Mouse (Mus musculus) embryonic facial prominence, embryonic 15.5 days (tissue): ENCODE results near the gene Stat2. TPM values are rescaled to one million over a fixed set of nuclear protein-coding genes. Genes with fewer than 3 reads are reported as not detected.
"Not testable (repeated sequence)": the region's sequence is repeated elsewhere in the genome, so short reads cannot be mapped to it uniquely, and the experiment has no call there.

Source experiments
- ATAC-seq: fragments of 200-750 bp; cut with Nextera tagmentation; 2 replicates; pipeline ENCODE4 v1.8.0; 2017; ENCODE audit warnings: low read depth, moderate TSS enrichment; ENCODE audit not compliant: insufficient number of reproducible peaks, low FRiP score, low TSS enrichment
- H3K27ac ChIP-seq: fragments of 300-500 bp; sonication (generic); replicated peaks from 2 replicates; pipeline ENCODE4 v1.5.1; 2015; ENCODE audit warnings: mild to moderate bottlenecking, inconsistent platforms
- H3K27me3 ChIP-seq: fragments of 300-500 bp; sonication (generic); 2 replicates; pipeline ENCODE4 v1.6.1; 2015; ENCODE audit warnings: inconsistent platforms
- H3K36me3 ChIP-seq: fragments of 300-500 bp; sonication (generic); 2 replicates; pipeline ENCODE4 v1.6.1; 2015; ENCODE audit warnings: mild to moderate bottlenecking, inconsistent platforms
- H3K4me1 ChIP-seq: fragments of 300-500 bp; sonication (generic); 2 replicates; pipeline ENCODE4 v1.6.1; 2015; ENCODE audit warnings: inconsistent platforms
- H3K4me2 ChIP-seq: fragments of 300-500 bp; sonication (generic); replicated peaks from 2 replicates; pipeline ENCODE4 v1.6.1; 2015; ENCODE audit warnings: mild to moderate bottlenecking, inconsistent platforms
- H3K4me3 ChIP-seq: fragments of 300-500 bp; sonication (generic); replicated peaks from 2 replicates; pipeline ENCODE4 v1.5.1; 2015; ENCODE audit warnings: mild to moderate bottlenecking, inconsistent platforms
- H3K9ac ChIP-seq: fragments of 300-500 bp; sonication (generic); 2 replicates; pipeline ENCODE4 v1.6.1; 2015; ENCODE audit warnings: inconsistent platforms
- H3K9me3 ChIP-seq: fragments of 300-500 bp; sonication (generic); replicated peaks from 2 replicates; pipeline ENCODE4 v1.6.1; 2016; ENCODE audit warnings: inconsistent platforms
- WGBS: fragments of 180-500 bp; shearing (Covaris S2); methylation state at CpG from one replicate; pipeline ENCODE4 v1.1.7; 2015; 5-methylcytosine and 5-hydroxymethylcytosine counted together
- polyA plus RNA-seq: library from polyadenylated mRNA; unstranded; fragments of >200 nt; fragmentation: Nextera tagmentation; extraction: Ambion mirVana; gene quantifications from 2 replicates; pipeline ENCODE4 v1.2.1, GENCODE M21; 2015

Gene Stat2
- polyA plus RNA-seq, 1 experiment from 2014 or later = 17.0 TPM

DNA sequence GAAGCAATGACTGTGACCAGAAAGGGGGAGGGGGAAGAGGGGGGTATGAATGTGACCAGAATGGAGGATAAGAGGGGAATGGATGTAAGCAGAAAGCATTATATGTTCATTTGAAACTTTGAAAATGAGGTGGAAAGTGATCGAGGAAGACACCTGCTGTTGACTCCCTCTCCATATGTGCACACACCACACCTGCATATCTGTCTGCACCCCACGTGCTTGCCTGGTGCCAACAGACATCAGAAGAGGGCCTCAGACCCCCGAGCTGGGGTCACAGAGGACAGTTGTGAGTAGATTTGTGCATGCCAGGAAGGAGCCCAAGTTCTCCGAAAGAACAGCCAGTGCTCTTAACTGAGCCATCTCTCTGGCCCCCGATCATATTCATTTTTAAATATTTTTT lies 10.4 kb upstream of the Stat2 start:
- no peaks in the 10 kb centered on the region for H3K4me1 ChIP-seq
- no peak overlapping the region for H3K27ac ChIP-seq
- H3K27me3 ChIP-seq = no peaks in the 10 kb centered on the region
- no peaks in the 10 kb centered on the region for H3K9me3 ChIP-seq
- no peak for ATAC-seq
- no peaks in the 10 kb centered on the region for H3K36me3 ChIP-seq
- H3K4me2 ChIP-seq = no peak overlapping the region
- H3K9ac ChIP-seq = no peak overlapping the region
- WGBS = 79% methylated on average over 5 of the region's 5 CpGs
- H3K4me3 ChIP-seq = no peak overlapping the region

DNA sequence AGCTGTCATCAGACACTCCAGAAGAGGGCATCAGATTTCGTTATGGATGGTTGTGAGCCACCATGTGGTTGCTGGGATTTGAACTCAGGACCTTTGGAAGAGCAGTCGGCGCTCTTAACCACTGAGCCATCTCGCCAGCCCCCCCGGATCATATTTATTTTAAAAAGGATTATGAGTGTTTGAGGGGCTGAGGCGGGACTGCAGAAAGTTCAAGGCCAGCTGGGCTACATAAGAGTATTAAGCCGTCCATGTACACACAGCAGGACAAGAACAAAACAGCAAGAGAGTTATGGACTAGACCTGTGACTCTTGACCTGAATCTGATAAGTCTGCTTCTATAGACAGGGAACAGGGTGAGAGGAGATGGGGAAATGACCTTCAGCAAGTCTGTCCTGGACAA lies 10.0 kb upstream of the Stat2 start:
- H3K9ac ChIP-seq, H3K4me3 ChIP-seq, ATAC-seq, H3K4me2 ChIP-seq, H3K27ac ChIP-seq, H3K4me1 ChIP-seq, H3K36me3 ChIP-seq, H3K9me3 ChIP-seq, H3K27me3 ChIP-seq: not testable (repeated sequence)
- WGBS = 80% methylated on average over 7 of the region's 7 CpGs

DNA sequence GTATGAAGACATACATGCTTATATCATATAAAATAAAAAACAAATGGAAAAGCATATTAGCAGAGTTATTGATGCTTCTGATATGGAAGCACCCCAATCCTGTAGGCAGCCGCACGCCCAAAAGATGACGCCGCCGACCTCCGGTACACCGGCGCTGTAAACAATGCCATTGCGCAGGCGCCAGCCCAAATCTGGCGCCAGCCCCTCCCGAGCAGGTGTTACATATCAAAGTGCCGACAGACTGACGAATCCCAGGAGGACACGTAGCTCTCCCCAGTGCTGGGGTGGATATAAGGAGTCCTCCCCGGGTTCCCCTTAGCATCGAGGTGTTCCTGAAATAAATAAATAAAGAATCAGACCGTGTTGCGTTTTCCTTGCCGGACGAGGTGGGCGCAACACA lies 8.1 kb upstream of the Stat2 start:
- Histone ChIP-seq H3K9ac (no peak overlapping the region), H3K27ac (no peak overlapping the region), H3K4me3 (no peak overlapping the region), H3K4me1 (no peaks in the 10 kb centered on the region), H3K9me3 (no peaks in the 10 kb centered on the region), H3K4me2 (no peak overlapping the region), H3K27me3 (no peaks in the 10 kb centered on the region), H3K36me3 (no peaks in the 10 kb centered on the region)
- no peak for ATAC-seq
- WGBS = 82% methylated on average over 22 of the region's 22 CpGs

DNA sequence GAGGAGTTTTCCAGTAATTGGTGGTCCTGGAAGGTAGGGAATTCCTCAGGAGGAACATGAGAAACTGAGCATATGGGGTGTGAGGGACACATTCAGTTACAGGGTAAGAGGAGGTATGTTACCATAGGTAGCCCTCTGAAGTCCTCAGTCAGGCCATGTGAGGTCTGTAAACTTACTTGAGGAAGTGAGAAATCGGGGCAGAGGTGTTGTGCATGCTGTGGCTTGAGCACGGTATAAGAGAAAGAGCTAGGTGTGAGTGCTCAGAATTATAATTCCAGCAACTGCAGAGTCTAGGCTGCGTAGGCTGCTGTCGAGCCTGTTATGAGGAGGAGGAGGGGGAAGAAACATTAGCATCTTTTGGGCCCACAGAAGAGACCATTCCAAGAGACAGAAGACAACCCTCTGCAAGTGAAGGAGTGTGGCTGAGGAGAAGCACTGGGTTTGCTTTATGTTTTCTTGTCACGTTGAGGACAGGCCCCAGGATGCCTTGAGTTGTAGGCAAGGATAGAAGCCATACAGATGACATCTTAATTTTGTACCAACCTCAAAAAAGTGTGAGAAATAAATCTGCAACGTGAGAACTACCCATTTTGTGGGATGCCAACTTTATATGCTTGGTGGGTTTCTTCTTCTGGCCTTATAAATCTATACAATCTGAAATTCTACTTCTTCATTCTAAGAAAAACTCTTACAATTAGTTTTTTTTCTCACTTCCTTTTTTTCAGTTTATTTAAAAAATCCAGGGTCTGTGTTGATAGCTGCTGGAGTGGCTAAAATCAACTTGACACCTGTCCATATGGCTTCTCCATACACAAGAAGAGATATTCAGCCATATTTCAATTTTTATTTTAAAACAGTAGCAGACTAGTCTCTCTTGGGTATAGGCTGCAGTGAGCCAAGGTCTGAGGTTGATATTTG lies 6.7 kb upstream of the Stat2 start:
- Histone ChIP-seq H3K4me3 (no peak overlapping the region), H3K9me3 (no peaks in the 10 kb centered on the region), H3K4me2 (no peak overlapping the region), H3K4me1 (no peaks in the 10 kb centered on the region), H3K27ac (no peak overlapping the region), H3K36me3 (no peaks in the 10 kb centered on the region), H3K9ac (no peak overlapping the region), H3K27me3 (no peaks in the 10 kb centered on the region)
- no peak for ATAC-seq
- WGBS = 74% methylated on average over 6 of the region's 6 CpGs

DNA sequence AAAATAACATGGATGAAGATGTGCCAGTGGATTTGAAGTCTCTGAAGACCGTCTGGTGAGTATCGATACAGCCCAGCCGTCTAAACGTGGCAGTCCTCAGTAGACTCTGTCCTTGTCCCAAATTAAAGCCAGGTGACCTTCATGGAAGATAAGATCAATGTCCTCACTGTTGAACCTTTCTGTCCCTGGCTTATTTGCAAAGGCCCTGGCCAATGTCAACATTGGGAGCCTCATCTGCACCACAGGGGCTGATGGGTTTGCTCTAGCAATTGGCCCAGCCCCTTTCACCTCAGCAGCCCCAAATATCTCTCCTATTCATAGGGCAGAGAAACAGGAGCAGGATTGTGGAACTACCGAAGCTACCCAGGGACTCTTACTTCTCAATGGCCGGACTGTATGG lies 2.0 kb upstream of the Stat2 start, which contains the start of gene Apof:
TSS of gene Apof (plus strand) at position 301 of the 400 bp plus-strand sequence.
- no peaks in the 10 kb centered on the region for H3K9me3 ChIP-seq
- H3K4me1 ChIP-seq = 0 out of 2 replicates have a peak, but pooled peaks cover 3% of the 10 kb centered on the region
- H3K4me3 ChIP-seq = no peak within 1 kb of the TSS
- no peak within 1 kb of the TSS for H3K9ac ChIP-seq
- 57% methylated on average over 6 of the region's 6 CpGs for WGBS
- H3K4me2 ChIP-seq = no peak within 1 kb of the TSS
- ATAC-seq = no peak
- H3K27me3 ChIP-seq = no peaks in the 10 kb centered on the region
- H3K27ac ChIP-seq = no peak within 1 kb of the TSS
- H3K36me3 ChIP-seq = no peaks in the 10 kb centered on the region

DNA sequence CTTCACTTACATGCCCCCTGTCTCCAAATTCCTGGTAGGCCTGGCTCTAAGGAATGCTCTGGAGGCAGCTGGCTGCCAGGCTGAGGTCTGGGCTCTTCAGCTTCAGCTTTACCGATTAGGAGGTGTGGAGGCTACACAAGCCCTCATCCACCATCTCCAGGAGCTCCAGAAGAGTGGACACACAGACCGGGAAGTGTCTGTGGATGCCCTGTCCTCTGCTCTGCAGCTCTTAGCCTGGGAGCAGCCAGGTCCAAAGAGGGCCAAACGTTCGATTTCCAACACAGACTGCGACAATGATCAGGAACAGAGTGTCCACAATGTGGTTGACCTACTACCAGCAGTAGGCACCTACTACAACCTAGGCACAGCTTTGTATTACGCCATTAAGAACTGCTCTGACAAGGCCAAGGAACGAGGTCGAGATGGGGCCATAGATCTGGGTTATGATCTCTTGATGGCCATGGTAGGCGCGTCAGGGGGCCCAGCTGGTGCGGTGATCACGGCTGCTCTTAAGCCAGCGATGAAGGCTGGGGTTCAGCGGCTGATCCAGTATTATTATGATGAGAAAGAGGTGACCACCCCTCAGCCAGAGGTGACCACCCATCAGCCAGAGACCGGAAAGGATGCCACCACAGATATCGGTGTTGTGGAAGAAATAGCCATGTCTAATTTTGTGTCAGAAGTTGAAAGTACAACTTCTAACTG lies 1.0 kb upstream of the Stat2 start:
- no peaks in the 10 kb centered on the region for H3K9me3 ChIP-seq
- ATAC-seq = no peak
- 89% methylated on average over 16 of the region's 16 CpGs for WGBS
- no peak overlapping the region for H3K4me3 ChIP-seq
- 0 out of 2 replicates have a peak, but pooled peaks cover 3% of the 10 kb centered on the region for H3K4me1 ChIP-seq
- H3K27me3 ChIP-seq = no peaks in the 10 kb centered on the region
- no peak overlapping the region for H3K9ac ChIP-seq
- H3K4me2 ChIP-seq = no peak overlapping the region
- H3K36me3 ChIP-seq = no peaks in the 10 kb centered on the region
- H3K27ac ChIP-seq = no peak overlapping the region

DNA sequence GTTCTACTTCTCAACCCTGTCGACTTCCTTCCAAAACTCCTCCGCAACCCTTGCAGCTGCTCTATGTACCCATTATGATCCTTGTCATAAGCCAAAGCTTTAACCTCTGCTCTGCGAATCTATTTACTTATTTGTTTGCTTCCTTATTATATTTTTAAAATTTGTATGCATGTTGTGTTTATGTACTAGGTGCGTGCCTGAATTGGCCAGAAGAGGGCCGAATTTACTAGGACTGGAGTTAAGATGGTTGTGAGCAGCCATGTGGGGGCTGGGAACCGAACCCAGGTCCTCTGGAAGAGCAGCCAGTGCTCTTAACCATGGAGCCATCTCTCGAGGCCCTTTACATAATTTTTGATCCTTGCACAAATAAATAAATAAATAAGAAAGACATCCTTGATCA lies 507 bp downstream of the Stat2 start:
- H3K4me3 ChIP-seq = peak overlapping the region; percentile 77
- 38% methylated on average over 7 of the region's 7 CpGs for WGBS
- H3K4me1 ChIP-seq = 0 out of 2 replicates have a peak, but pooled peaks cover 3% of the 10 kb centered on the region
- H3K9me3 ChIP-seq = no peaks in the 10 kb centered on the region
- peak overlapping the region; percentile 72 for H3K4me2 ChIP-seq
- ATAC-seq = no peak
- H3K27me3 ChIP-seq = no peaks in the 10 kb centered on the region
- no peaks in the 10 kb centered on the region for H3K36me3 ChIP-seq
- H3K27ac ChIP-seq = peak overlapping the region; percentile 82
- H3K9ac ChIP-seq = peak overlapping the region; percentile 71

DNA sequence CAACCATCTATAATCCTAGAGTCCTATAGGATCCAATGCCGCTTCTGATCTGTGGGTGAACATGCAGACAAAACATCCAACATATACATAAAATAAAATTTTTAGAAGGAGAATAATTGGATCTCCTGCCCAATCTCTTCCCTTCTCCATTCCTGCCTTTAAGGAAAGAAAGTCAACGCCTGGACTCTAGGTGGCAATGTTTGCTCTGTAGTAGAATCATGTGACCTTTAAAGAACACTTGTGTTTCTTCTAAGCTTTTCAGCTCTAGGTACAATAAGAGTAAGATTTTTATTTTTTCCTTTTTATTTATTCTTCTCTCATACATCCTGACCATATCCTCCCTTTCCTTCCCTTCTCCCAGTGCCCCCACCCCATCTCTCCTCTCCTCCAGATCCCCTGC lies 1.5 kb downstream of the Stat2 start:
- H3K27ac ChIP-seq = no peak overlapping the region
- no peak overlapping the region for H3K4me3 ChIP-seq
- H3K9ac ChIP-seq = no peak overlapping the region
- no peak overlapping the region for H3K4me2 ChIP-seq
- ATAC-seq = no peak
- no peaks in the 10 kb centered on the region for H3K27me3 ChIP-seq
- H3K9me3 ChIP-seq = no peaks in the 10 kb centered on the region
- H3K4me1 ChIP-seq = 0 out of 2 replicates have a peak, but pooled peaks cover 3% of the 10 kb centered on the region
- WGBS = 67% methylated on average over 2 of the region's 2 CpGs
- 0 out of 2 replicates have a peak, but pooled peaks cover 6% of the 10 kb centered on the region for H3K36me3 ChIP-seq

DNA sequence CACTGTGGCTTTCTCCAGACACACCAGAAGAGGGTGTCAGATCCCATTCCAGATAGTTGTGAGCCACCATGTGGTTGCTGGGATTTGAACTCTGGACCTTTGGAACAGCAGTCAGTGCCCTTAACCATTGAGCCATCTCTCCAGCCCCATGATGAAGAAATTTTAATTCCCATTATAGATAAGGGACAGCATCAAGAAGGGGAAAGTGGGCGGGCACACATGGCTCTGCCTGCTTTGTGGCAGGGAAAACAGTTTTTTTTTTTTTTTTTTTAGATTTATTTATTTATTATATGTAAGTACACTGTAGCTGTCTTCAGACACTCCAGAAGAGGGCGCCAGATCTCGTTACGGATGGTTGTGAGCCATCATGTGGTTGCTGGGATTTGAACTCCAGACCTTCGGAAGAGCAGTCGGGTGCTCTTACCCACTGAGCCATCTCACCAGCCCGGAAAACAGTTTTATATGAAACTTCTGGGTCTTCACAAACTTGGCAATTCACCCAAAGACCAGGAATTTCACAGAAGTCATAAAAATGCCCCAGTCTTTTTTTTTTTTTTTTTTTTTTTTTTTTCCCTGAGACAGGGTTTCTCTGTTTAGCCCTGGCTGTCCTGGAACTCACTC lies 2.6 kb downstream of the Stat2 start:
- not testable (repeated sequence) for H3K27me3 ChIP-seq, H3K4me2 ChIP-seq, H3K4me1 ChIP-seq, H3K9ac ChIP-seq, ATAC-seq, H3K27ac ChIP-seq, H3K4me3 ChIP-seq, H3K9me3 ChIP-seq
- 94% methylated on average over 4 of the region's 7 CpGs for WGBS
- H3K36me3 ChIP-seq = peaks cover 13% of the 10 kb centered on the region

DNA sequence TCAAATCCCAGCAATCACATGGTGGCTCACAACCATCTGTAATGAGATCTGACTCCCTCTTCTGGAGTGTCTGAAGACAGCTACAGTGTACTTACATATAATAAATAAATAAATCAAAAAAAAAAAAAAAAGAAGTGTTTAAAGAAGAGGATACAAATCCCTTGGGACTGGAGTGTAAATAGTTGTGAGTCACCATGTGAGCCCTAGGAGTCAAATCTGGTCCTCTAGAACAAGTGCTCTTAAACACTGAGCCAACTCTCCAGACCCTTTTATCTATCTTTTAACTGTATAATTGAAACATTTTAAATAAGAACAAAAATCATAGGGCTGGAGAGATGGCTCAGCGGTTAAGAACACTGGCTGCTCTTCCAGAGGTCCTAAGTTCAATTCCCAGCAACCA lies 5.0 kb downstream of the Stat2 start:
- H3K27me3 ChIP-seq, H3K9ac ChIP-seq, H3K4me3 ChIP-seq, H3K4me2 ChIP-seq, ATAC-seq, H3K4me1 ChIP-seq, H3K27ac ChIP-seq, H3K9me3 ChIP-seq: not testable (repeated sequence)
- 97% methylated on average over 1 of the region's 1 CpGs for WGBS
- peaks cover 27% of the 10 kb centered on the region for H3K36me3 ChIP-seq

DNA sequence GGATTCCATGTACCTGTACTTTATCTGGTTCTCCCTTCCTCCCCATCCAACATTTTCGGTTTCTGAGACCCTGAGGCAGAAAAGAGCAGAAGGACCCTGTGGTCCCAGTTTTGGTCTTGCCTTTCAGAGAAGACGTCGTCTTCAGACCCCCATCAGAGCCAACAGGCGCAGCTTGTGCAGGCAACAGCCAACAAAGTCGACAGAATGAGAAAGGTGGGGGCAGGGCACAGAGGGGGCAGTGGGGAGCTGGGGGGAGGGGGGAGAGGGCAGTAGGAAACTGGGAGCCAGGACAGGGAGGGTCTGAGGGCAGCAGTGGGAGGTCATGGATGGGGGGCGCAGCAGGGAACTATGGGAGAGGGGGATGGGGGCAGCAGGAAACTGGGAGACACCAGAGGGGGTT lies 7.8 kb downstream of the Stat2 start:
- H3K27me3 ChIP-seq = no peaks in the 10 kb centered on the region
- WGBS = 55% methylated on average over 6 of the region's 6 CpGs
- no peak overlapping the region for H3K4me2 ChIP-seq
- H3K36me3 ChIP-seq = peaks cover 52% of the 10 kb centered on the region
- no peaks in the 10 kb centered on the region for H3K9me3 ChIP-seq
- H3K27ac ChIP-seq = no peak overlapping the region
- no peaks in the 10 kb centered on the region for H3K4me1 ChIP-seq
- no peak for ATAC-seq
- no peak overlapping the region for H3K9ac ChIP-seq
- no peak overlapping the region for H3K4me3 ChIP-seq
